Mouse (Mus musculus): ENCODE measurements around the gene Ano6. TPM values are rescaled to one million over a fixed set of nuclear protein-coding genes. Genes with fewer than 3 reads are reported as not detected.

Gene Ano6
- polyA plus RNA-seq, 2 experiments: 4.7 to 6.3 TPM

GRCm38 (mm10) chr15:95970176-95970575, 179.5 kb downstream of the Ano6 start:
- ATAC-seq (ENCODE audit: insufficient read depth) (no peak), DNase-seq (ENCODE audit: low read depth in 3 of 3, low spot score in 3 of 3) (no peak)
- Histone ChIP-seq H3K27me3 (ENCODE audit: control insufficient read depth, insufficient read depth, low read length) (no peaks in the 10 kb centered on the region), H3K36me3 (replicated peaks; ENCODE audit: control insufficient read depth, insufficient read depth, low read depth) (no peaks in the 10 kb centered on the region), H3K9ac (replicated peaks) (no peak overlapping the region), H3K27ac (no peak overlapping the region), H3K4me3 (ENCODE audit: insufficient read depth in 1 of 2, low read depth in 2 of 2, low read length in 2 of 2) (no peak overlapping the region), H3K9me3 (ENCODE audit: control insufficient read depth, low read length) (no peaks in the 10 kb centered on the region), H3K4me2 (ENCODE audit: low read depth) (no peak overlapping the region), H3K4me1 (replicated peaks; ENCODE audit: control insufficient read depth in 2 of 2, insufficient read depth in 2 of 2, low read length in 1 of 2) (no peaks in the 10 kb centered on the region; a peak in 1 of 4 replicates)
- TF ChIP-seq EP300 (IDR thresholded peaks at IDR 0.05; ENCODE audit: low read depth): no peak
- no peak for TF ChIP-seq CTCF (IDR thresholded peaks at IDR 0.05; ENCODE audit: low read depth)
- WGBS (ENCODE audit: insufficient replicate concordance): 69% methylated on average over 5 of the region's 5 CpGs

GRCm38 (mm10) chr15:95970691-95971090, 180.0 kb downstream of the Ano6 start:
- no peaks in the 10 kb centered on the region for H3K9me3 ChIP-seq (ENCODE audit: control insufficient read depth, low read length)
- no peaks in the 10 kb centered on the region; a peak in 1 of 4 replicates for H3K4me1 ChIP-seq (replicated peaks; ENCODE audit: control insufficient read depth in 2 of 2, insufficient read depth in 2 of 2, low read length in 1 of 2)
- WGBS (ENCODE audit: insufficient replicate concordance): 72% methylated on average over 7 of the region's 7 CpGs
- no peak overlapping the region for H3K27ac ChIP-seq
- TF ChIP-seq EP300 (IDR thresholded peaks at IDR 0.05; ENCODE audit: low read depth) (no peak), CTCF (IDR thresholded peaks at IDR 0.05; ENCODE audit: low read depth) (no peak)
- H3K4me3 ChIP-seq (ENCODE audit: insufficient read depth in 1 of 2, low read depth in 2 of 2, low read length in 2 of 2): no peak overlapping the region
- no peaks in the 10 kb centered on the region for H3K27me3 ChIP-seq (ENCODE audit: control insufficient read depth, insufficient read depth, low read length)
- H3K9ac ChIP-seq (replicated peaks): no peak overlapping the region
- ATAC-seq (ENCODE audit: insufficient read depth): no peak
- no peak for DNase-seq (ENCODE audit: low read depth in 3 of 3, low spot score in 3 of 3)
- no peak overlapping the region for H3K4me2 ChIP-seq (ENCODE audit: low read depth)
- no peaks in the 10 kb centered on the region for H3K36me3 ChIP-seq (replicated peaks; ENCODE audit: control insufficient read depth, insufficient read depth, low read depth)

GRCm38 (mm10) chr15:95971302-95971701, 180.7 kb downstream of the Ano6 start:
- WGBS (ENCODE audit: insufficient replicate concordance): 79% methylated on average over 8 of the region's 8 CpGs
- TF ChIP-seq EP300 (IDR thresholded peaks at IDR 0.05; ENCODE audit: low read depth) (no peak), CTCF (IDR thresholded peaks at IDR 0.05; ENCODE audit: low read depth) (peak; percentile 55)
- ATAC-seq (ENCODE audit: insufficient read depth): no peak
- H3K27me3 ChIP-seq (ENCODE audit: control insufficient read depth, insufficient read depth, low read length): no peaks in the 10 kb centered on the region
- no peak overlapping the region for H3K27ac ChIP-seq
- no peaks in the 10 kb centered on the region for H3K36me3 ChIP-seq (replicated peaks; ENCODE audit: control insufficient read depth, insufficient read depth, low read depth)
- no peak overlapping the region for H3K4me3 ChIP-seq (ENCODE audit: insufficient read depth in 1 of 2, low read depth in 2 of 2, low read length in 2 of 2)
- H3K9ac ChIP-seq (replicated peaks): no peak overlapping the region
- H3K4me2 ChIP-seq (ENCODE audit: low read depth): no peak overlapping the region
- no peaks in the 10 kb centered on the region for H3K9me3 ChIP-seq (ENCODE audit: control insufficient read depth, low read length)
- DNase-seq (ENCODE audit: low read depth in 3 of 3, low spot score in 3 of 3): peak in 1 of 3 experiments; percentile 3
- H3K4me1 ChIP-seq (replicated peaks; ENCODE audit: control insufficient read depth in 2 of 2, insufficient read depth in 2 of 2, low read length in 1 of 2): no peaks in the 10 kb centered on the region; a peak in 1 of 4 replicates

DNA sequence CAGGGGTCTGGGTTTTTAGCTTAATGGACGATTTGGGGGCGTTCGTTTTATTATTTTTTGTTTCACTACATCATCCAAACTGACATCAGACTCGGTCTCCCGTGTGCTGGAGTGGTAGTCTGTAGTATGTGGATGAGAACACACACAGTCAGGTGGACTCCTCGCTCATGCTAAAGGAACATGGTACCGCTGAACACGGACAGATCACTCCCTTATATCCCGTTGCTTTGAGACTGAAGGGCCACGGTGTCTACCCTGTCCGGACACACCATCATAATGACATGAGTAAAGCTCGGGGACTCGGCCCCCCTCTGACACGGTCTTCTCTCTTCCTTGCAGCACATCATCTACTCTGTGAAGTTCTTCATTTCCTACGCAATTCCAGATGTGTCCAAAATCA, 181.5 kb downstream of the Ano6 start:
- 84% methylated on average over 15 of the region's 15 CpGs for WGBS (ENCODE audit: insufficient replicate concordance)
- DNase-seq (ENCODE audit: low read depth in 3 of 3, low spot score in 3 of 3) (no peak), ATAC-seq (ENCODE audit: insufficient read depth) (no peak)

GRCm38 (mm10) chr15:95972621-95973020, 182.0 kb downstream of the Ano6 start:
- Histone ChIP-seq H3K36me3 (replicated peaks; ENCODE audit: control insufficient read depth, insufficient read depth, low read depth) (no peaks in the 10 kb centered on the region), H3K27me3 (ENCODE audit: control insufficient read depth, insufficient read depth, low read length) (no peaks in the 10 kb centered on the region), H3K9me3 (ENCODE audit: control insufficient read depth, low read length) (no peaks in the 10 kb centered on the region), H3K4me2 (ENCODE audit: low read depth) (no peak overlapping the region), H3K27ac (no peak overlapping the region), H3K4me3 (ENCODE audit: insufficient read depth in 1 of 2, low read depth in 2 of 2, low read length in 2 of 2) (no peak overlapping the region), H3K4me1 (replicated peaks; ENCODE audit: control insufficient read depth in 2 of 2, insufficient read depth in 2 of 2, low read length in 1 of 2) (no peaks in the 10 kb centered on the region; a peak in 1 of 4 replicates), H3K9ac (replicated peaks) (no peak overlapping the region)
- ATAC-seq (ENCODE audit: insufficient read depth) (no peak), DNase-seq (ENCODE audit: low read depth in 3 of 3, low spot score in 3 of 3) (no peak)
- WGBS (ENCODE audit: insufficient replicate concordance): 82% methylated on average over 12 of the region's 12 CpGs
- TF ChIP-seq CTCF (IDR thresholded peaks at IDR 0.05; ENCODE audit: low read depth) (no peak), EP300 (IDR thresholded peaks at IDR 0.05; ENCODE audit: low read depth) (no peak)

More for the DNA sequence above, 181.5 kb downstream of the Ano6 start:
- no peak for TF ChIP-seq EP300 (IDR thresholded peaks at IDR 0.05; ENCODE audit: low read depth)
- TF ChIP-seq CTCF (IDR thresholded peaks at IDR 0.05; ENCODE audit: low read depth): no peak
- H3K4me2 ChIP-seq (ENCODE audit: low read depth): no peak overlapping the region
- H3K4me1 ChIP-seq (replicated peaks; ENCODE audit: control insufficient read depth in 2 of 2, insufficient read depth in 2 of 2, low read length in 1 of 2): no peaks in the 10 kb centered on the region; a peak in 1 of 4 replicates
- no peaks in the 10 kb centered on the region for H3K36me3 ChIP-seq (replicated peaks; ENCODE audit: control insufficient read depth, insufficient read depth, low read depth)
- H3K27ac ChIP-seq: no peak overlapping the region
- H3K9me3 ChIP-seq (ENCODE audit: control insufficient read depth, low read length): no peaks in the 10 kb centered on the region
- no peak overlapping the region for H3K4me3 ChIP-seq (ENCODE audit: insufficient read depth in 1 of 2, low read depth in 2 of 2, low read length in 2 of 2)
- no peaks in the 10 kb centered on the region for H3K27me3 ChIP-seq (ENCODE audit: control insufficient read depth, insufficient read depth, low read length)
- H3K9ac ChIP-seq (replicated peaks): no peak overlapping the region

Data from liver, embryonic 14.5 days (tissue).